Mouse (Mus musculus): ENCODE results near the gene Zfp366. TPM values are rescaled to one million over a fixed set of nuclear protein-coding genes. Genes with fewer than 3 reads are reported as not detected.
A peak's percentile ranks its signal among the peaks of the same experiment; 100 is the strongest.

The Zfp366 gene
- polyA plus RNA-seq, 1 experiment from 2014 or later, result 0.36 TPM

- Histone ChIP-seq H3K36me3 (no peaks in the 10 kb centered on the region), H3K4me1 (replicated peaks) (peaks cover 3% of the 10 kb centered on the region; the same call in 1 of the 2 replicates), H3K9ac (no peak overlapping the region), H3K27me3 (replicated peaks) (no peaks in the 10 kb centered on the region), H3K27ac (ENCODE audit: poor library complexity, severe bottlenecking) (no peak overlapping the region), H3K9me3 (replicated peaks) (no peaks in the 10 kb centered on the region), H3K4me2 (no peak overlapping the region), H3K4me3 (no peak overlapping the region)
- 81% methylated on average over 3 of the region's 3 CpGs for WGBS
- no peak for ATAC-seq (ENCODE audit: insufficient number of reproducible peaks, low FRiP score)
These were observed 74.1 kb downstream of the Zfp366 start for GRCm38 (mm10) chr13:99258677-99259076.

GRCm38 (mm10) chr13:99259502-99260174, 75.0 kb downstream of the Zfp366 start:
- H3K27ac ChIP-seq (ENCODE audit: poor library complexity, severe bottlenecking), result no peak overlapping the region
- no peak overlapping the region for H3K4me3 ChIP-seq
- ATAC-seq (ENCODE audit: insufficient number of reproducible peaks, low FRiP score), result no peak
- no peaks in the 10 kb centered on the region for H3K27me3 ChIP-seq (replicated peaks)
- no peak overlapping the region for H3K9ac ChIP-seq
- no peak overlapping the region for H3K4me2 ChIP-seq
- H3K4me1 ChIP-seq (replicated peaks), result peaks cover 7% of the 10 kb centered on the region
- WGBS, result 71% methylated on average over 15 of the region's 15 CpGs
- no peaks in the 10 kb centered on the region for H3K36me3 ChIP-seq
- no peaks in the 10 kb centered on the region for H3K9me3 ChIP-seq (replicated peaks)

- no peak overlapping the region for H3K4me3 ChIP-seq
- H3K9ac ChIP-seq, result no peak overlapping the region
- WGBS, result 74% methylated on average over 1 of the region's 1 CpGs
- H3K4me1 ChIP-seq (replicated peaks), result peaks cover 7% of the 10 kb centered on the region; the same call in 1 of the 2 replicates
- H3K4me2 ChIP-seq, result no peak overlapping the region
- no peak for ATAC-seq (ENCODE audit: insufficient number of reproducible peaks, low FRiP score)
- no peak overlapping the region for H3K27ac ChIP-seq (ENCODE audit: poor library complexity, severe bottlenecking)
- H3K36me3 ChIP-seq, result no peaks in the 10 kb centered on the region
- no peaks in the 10 kb centered on the region for H3K9me3 ChIP-seq (replicated peaks)
- H3K27me3 ChIP-seq (replicated peaks), result no peaks in the 10 kb centered on the region
These were observed 77.8 kb downstream of the Zfp366 start for GRCm38 (mm10) chr13:99262406-99262805.

- no peak overlapping the region for H3K9ac ChIP-seq
- no peak overlapping the region for H3K4me3 ChIP-seq
- no peak overlapping the region for H3K4me2 ChIP-seq
- 70% methylated on average over 4 of the region's 4 CpGs for WGBS
- no peaks in the 10 kb centered on the region for H3K9me3 ChIP-seq (replicated peaks)
- no peak overlapping the region for H3K27ac ChIP-seq (ENCODE audit: poor library complexity, severe bottlenecking)
- H3K4me1 ChIP-seq (replicated peaks), result peaks cover 7% of the 10 kb centered on the region; the same call in 1 of the 2 replicates
- no peaks in the 10 kb centered on the region for H3K36me3 ChIP-seq
- no peaks in the 10 kb centered on the region for H3K27me3 ChIP-seq (replicated peaks)
- no peak for ATAC-seq (ENCODE audit: insufficient number of reproducible peaks, low FRiP score)
These were observed 78.6 kb downstream of the Zfp366 start for GRCm38 (mm10) chr13:99263159-99263783.

- Histone ChIP-seq H3K4me1 (replicated peaks) (peaks cover 6% of the 10 kb centered on the region; the same call in 1 of the 2 replicates), H3K9ac (no peak overlapping the region), H3K36me3 (no peaks in the 10 kb centered on the region), H3K9me3 (replicated peaks) (no peaks in the 10 kb centered on the region), H3K4me2 (no peak overlapping the region), H3K27ac (ENCODE audit: poor library complexity, severe bottlenecking) (no peak overlapping the region), H3K27me3 (replicated peaks) (no peaks in the 10 kb centered on the region), H3K4me3 (no peak overlapping the region)
- 0 out of 2 replicates have a peak, but pooled peaks have one; percentile 9 for ATAC-seq (ENCODE audit: insufficient number of reproducible peaks, low FRiP score)
- 37% methylated on average over 6 of the region's 6 CpGs for WGBS
These were observed 79.9 kb downstream of the Zfp366 start for GRCm38 (mm10) chr13:99264483-99264882.

- Histone ChIP-seq H3K4me2 (no peak overlapping the region), H3K9ac (no peak overlapping the region), H3K36me3 (no peaks in the 10 kb centered on the region), H3K27me3 (replicated peaks) (no peaks in the 10 kb centered on the region), H3K4me3 (no peak overlapping the region), H3K27ac (ENCODE audit: poor library complexity, severe bottlenecking) (no peak overlapping the region), H3K4me1 (replicated peaks) (no peaks in the 10 kb centered on the region), H3K9me3 (replicated peaks) (0 out of 2 replicates have a peak, but pooled peaks cover 2% of the 10 kb centered on the region)
- 91% methylated on average over 3 of the region's 3 CpGs for WGBS
- no peak for ATAC-seq (ENCODE audit: insufficient number of reproducible peaks, low FRiP score)
These were observed 87.4 kb downstream of the Zfp366 start for GRCm38 (mm10) chr13:99272046-99272445.

- WGBS, result 91% methylated on average over 3 of the region's 3 CpGs
- Histone ChIP-seq H3K4me2 (no peak overlapping the region), H3K9me3 (replicated peaks) (0 out of 2 replicates have a peak, but pooled peaks cover 6% of the 10 kb centered on the region), H3K4me1 (replicated peaks) (peaks cover under 1% of the 10 kb centered on the region; the same call in 1 of the 2 replicates), H3K27ac (ENCODE audit: poor library complexity, severe bottlenecking) (no peak overlapping the region), H3K4me3 (no peak overlapping the region), H3K27me3 (replicated peaks) (no peaks in the 10 kb centered on the region), H3K36me3 (no peaks in the 10 kb centered on the region), H3K9ac (no peak overlapping the region)
- no peak for ATAC-seq (ENCODE audit: insufficient number of reproducible peaks, low FRiP score)
These were observed 92.9 kb downstream of the Zfp366 start for GRCm38 (mm10) chr13:99277521-99277920.

- Histone ChIP-seq H3K4me3 (no peak overlapping the region), H3K4me1 (replicated peaks) (peaks cover 6% of the 10 kb centered on the region; the same call in 1 of the 2 replicates), H3K27ac (ENCODE audit: poor library complexity, severe bottlenecking) (no peak overlapping the region), H3K36me3 (no peaks in the 10 kb centered on the region), H3K9me3 (replicated peaks) (0 out of 2 replicates have a peak, but pooled peaks cover 5% of the 10 kb centered on the region), H3K9ac (no peak overlapping the region), H3K4me2 (no peak overlapping the region), H3K27me3 (replicated peaks) (no peaks in the 10 kb centered on the region)
- ATAC-seq (ENCODE audit: insufficient number of reproducible peaks, low FRiP score), result no peak
- 77% methylated on average over 6 of the region's 6 CpGs for WGBS
These were observed 93.9 kb downstream of the Zfp366 start for GRCm38 (mm10) chr13:99278511-99278910.

GRCm38 (mm10) chr13:99279351-99279750, 94.7 kb downstream of the Zfp366 start:
- Histone ChIP-seq H3K9ac (no peak overlapping the region), H3K27me3 (replicated peaks) (no peaks in the 10 kb centered on the region), H3K4me3 (no peak overlapping the region), H3K4me2 (no peak overlapping the region), H3K36me3 (no peaks in the 10 kb centered on the region), H3K27ac (ENCODE audit: poor library complexity, severe bottlenecking) (no peak overlapping the region), H3K4me1 (replicated peaks) (peaks cover 6% of the 10 kb centered on the region; the same call in 1 of the 2 replicates), H3K9me3 (replicated peaks) (0 out of 2 replicates have a peak, but pooled peaks cover 5% of the 10 kb centered on the region)
- 61% methylated on average over 10 of the region's 10 CpGs for WGBS
- ATAC-seq (ENCODE audit: insufficient number of reproducible peaks, low FRiP score), result no peak

GRCm38 (mm10) chr13:99282961-99283360, 98.3 kb downstream of the Zfp366 start:
- 66% methylated on average over 6 of the region's 6 CpGs for WGBS
- ATAC-seq (ENCODE audit: insufficient number of reproducible peaks, low FRiP score), result no peak
- Histone ChIP-seq H3K9ac (no peak overlapping the region), H3K4me1 (replicated peaks) (peaks cover 6% of the 10 kb centered on the region; the same call in 1 of the 2 replicates), H3K27me3 (replicated peaks) (no peaks in the 10 kb centered on the region), H3K36me3 (no peaks in the 10 kb centered on the region), H3K4me3 (no peak overlapping the region), H3K4me2 (no peak overlapping the region), H3K27ac (ENCODE audit: poor library complexity, severe bottlenecking) (no peak overlapping the region), H3K9me3 (replicated peaks) (0 out of 2 replicates have a peak, but pooled peaks cover 5% of the 10 kb centered on the region)

- H3K9ac ChIP-seq, result no peak overlapping the region
- H3K9me3 ChIP-seq (replicated peaks), result 0 out of 2 replicates have a peak, but pooled peaks cover 5% of the 10 kb centered on the region
- H3K4me3 ChIP-seq, result no peak overlapping the region
- no peak for ATAC-seq (ENCODE audit: insufficient number of reproducible peaks, low FRiP score)
- WGBS, result 85% methylated on average over 12 of the region's 12 CpGs
- peaks cover 6% of the 10 kb centered on the region; the same call in 1 of the 2 replicates for H3K4me1 ChIP-seq (replicated peaks)
- H3K27me3 ChIP-seq (replicated peaks), result no peaks in the 10 kb centered on the region
- no peak overlapping the region for H3K27ac ChIP-seq (ENCODE audit: poor library complexity, severe bottlenecking)
- no peak overlapping the region for H3K4me2 ChIP-seq
- no peaks in the 10 kb centered on the region for H3K36me3 ChIP-seq
These were observed 99.3 kb downstream of the Zfp366 start for GRCm38 (mm10) chr13:99283916-99284315.

Measured in heart, embryonic 12.5 days (tissue).